Mouse (Mus musculus) cerebellum, adult 8-10 months (tissue): ENCODE results near the gene Zfp771.

Experiments
- DNase-seq: peaks from one replicate; pipeline ENCODE4 v3.0.0; 2022

Zfp771 gene

GRCm38 (mm10) chr7:127243870-127244657 lies at the start of gene Zfp771:
Zfp771 (plus strand) TSS chr7:127244274.
- peak; percentile 93 for DNase-seq

- no peak for DNase-seq
These were observed 49.4 kb upstream of the Zfp771 start for GRCm38 (mm10) chr7:127194633-127195029.

DNA sequence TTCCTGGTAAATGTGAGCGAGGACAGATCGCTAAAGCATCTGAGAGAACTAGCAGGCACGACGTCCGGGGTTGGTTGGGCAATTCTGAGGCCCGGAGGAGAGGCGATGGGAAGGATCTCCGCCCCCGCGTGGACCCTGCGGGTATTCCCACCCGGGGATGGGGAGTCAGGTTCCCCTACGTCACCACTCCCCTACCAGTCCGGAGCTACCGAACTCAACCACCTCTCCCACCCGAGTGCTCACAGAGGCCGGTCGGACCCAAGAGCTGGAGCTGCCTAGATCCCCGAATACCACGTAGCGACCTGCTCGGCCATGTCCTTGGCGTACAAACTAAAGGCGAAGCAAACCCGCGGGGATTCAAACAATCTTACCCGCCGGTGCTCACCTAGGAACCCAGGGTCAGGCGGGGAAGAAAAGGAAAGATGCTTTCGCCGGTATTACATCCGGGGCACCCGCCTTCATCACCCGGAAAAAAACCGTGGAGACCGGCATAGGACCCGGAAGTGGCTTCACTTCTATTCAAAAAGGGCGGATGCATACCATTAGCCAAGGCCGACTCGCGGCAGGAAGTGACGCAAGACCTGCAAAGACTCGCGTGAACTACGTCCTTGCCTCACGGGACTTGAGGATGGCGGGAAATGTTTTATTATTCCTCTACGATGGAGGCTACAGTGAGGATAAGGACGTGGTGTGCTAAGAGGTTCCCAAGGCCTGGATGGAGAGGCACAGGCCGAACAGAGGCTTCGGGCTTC lies 48.4 kb upstream of the Zfp771 start, which contains the start of gene Cd2bp2:
Cd2bp2 (minus strand) TSS at position 507 of the 752 bp plus-strand sequence.
- DNase-seq, result peak; percentile 94

DNA sequence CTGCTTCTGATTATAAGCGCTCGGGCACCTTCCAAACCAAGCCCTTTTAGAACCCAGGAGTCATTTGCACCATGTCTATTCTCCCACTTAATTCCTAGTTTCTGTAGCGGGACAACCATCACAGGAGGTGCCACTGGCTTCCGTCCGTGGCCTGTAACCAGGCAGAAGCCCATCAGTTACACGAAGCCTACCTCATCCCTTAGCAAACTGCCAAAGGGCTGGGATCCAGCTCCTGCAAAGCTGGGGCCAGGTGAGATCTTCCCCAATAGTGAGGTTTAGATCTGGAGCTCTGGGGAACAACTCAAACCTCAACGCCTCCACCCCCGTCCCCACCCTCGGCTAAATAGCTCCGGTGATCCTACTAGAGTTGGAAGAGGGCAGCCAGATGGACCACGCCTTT lies 47.6 kb upstream of the Zfp771 start:
- no peak for DNase-seq

- DNase-seq, result no peak
These were observed 37.5 kb upstream of the Zfp771 start for GRCm38 (mm10) chr7:127206606-127207005.

- peak; percentile 59 for DNase-seq
These were observed 36.4 kb upstream of the Zfp771 start for GRCm38 (mm10) chr7:127207374-127208294.

GRCm38 (mm10) chr7:127208295-127208552 lies 35.9 kb upstream of the Zfp771 start, which contains the start of gene Tbc1d10b:
Tbc1d10b (minus strand) TSS chr7:127208468.
- DNase-seq, result no peak

DNA sequence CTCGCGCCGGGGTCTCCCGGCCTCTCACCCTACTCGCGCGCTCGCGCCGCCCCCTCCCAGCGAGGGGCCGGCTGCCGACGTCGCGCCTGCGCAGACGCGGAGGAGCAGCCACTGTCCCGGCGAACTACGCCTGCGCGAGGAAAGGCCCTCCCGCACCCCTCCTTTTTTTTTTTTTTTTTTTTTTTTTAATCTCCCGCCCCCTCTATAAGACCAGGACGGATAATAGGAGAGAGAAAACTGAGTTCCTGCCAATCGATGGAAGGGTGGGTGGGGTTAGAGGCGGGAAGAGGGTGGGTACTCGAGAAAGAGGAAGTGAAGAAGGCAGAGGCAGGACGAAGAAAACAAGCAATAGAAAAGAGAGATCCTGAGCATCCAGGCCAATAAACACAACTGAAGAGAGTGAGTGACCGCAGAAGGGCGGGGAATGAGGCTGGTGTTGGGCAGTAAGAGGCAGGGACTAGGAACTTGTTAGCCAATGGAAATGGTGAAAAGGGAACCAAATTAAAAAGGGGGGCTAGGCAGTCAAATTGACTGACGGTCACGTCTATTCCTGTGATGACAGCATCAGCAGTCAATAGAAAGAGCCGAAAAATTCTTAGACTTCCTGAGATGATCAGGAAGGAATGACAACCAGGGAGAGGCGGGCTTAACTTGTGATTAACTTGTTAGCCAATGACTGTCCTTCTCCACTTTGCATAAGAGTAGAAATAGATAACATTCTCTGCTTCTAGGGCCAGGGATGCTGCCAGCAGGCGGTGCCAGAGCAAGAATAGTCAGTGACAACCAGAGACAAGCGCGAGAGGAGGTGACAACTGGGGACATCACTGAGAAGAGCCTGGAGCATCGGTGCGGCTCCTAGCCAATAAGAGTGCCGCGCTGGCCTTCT lies 35.3 kb upstream of the Zfp771 start, which contains the start of gene Mylpf:
Mylpf (plus strand) TSS at position 338 of the 886 bp plus-strand sequence.
- peak; percentile 88 for DNase-seq

DNA sequence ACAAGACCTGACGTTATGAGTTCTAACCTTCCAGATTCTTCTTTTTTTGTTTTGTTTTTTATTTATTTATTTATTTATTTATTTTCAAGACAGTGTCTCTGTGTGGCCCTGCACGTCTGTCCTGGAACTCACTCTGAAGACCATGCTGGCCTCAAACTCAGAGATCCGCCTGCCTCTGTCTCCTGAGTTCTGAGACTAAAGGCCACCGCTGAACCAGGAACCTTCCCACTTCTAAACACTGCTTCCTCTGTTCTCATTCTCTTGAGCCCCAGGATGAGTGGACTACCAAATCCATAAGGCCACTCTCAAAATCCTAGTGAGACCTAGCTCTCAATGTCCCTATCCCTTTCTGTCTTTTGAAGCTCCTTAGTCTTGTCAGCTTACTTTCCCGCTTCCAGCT lies 34.2 kb upstream of the Zfp771 start:
- no peak for DNase-seq

DNA sequence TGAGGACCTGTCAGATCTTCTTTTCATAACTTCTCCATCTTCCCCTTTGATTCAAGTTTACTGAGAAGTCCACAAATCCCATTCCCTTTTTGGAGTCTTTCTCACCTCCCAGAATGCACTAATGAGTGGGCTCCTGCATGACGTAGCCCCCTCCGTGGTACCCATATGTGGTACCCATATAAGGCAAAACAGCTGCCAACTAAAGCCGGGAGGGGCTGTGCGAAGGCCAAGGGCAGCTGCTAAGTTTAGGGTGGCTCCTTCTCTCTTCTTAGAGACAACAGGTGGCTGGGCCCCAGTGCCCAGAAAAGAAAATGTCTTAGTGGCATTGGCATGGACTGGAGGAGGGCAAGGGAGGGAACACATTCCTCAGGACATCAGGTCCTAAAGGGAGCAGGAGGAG lies 33.8 kb upstream of the Zfp771 start:
- DNase-seq, result no peak

DNA sequence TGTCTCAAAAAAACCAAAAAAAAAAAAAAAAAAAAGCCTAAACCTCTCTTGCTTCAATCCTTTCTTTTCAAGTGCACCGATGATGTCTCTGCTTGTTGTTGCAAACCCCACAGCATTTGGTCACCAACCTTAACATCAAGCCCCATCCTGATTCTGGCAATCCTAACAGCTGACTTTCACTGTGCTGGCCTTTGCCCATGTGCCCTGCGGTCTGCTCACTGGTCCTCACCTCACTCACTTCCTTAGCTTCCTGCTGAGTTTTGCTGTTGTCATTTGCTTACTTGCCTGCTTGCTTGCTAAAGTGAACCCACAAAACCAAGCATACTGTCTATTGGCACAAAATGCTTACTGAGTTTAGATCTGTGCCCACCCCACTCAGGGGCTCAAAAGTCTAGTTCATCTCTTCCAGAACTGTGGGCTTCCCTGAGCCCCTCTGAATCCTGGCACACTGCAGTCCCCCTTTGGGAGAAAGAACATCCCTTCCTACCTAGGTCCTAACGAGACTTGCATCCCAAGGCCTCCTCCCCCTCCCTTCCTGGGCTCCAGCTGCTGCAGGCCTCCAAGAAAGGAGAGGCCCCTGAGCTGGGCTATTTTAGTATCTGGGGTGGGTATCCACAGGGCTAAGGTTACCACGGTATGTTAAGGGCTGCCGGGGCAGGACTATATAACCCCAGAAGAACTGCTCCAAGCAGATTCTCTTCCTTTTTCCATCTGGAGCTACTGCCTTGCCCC lies 32.9 kb upstream of the Zfp771 start:
- no peak for DNase-seq

- no peak for DNase-seq
These were observed 31.4 kb upstream of the Zfp771 start for GRCm38 (mm10) chr7:127212432-127213250.

GRCm38 (mm10) chr7:127213485-127213884 lies 30.6 kb upstream of the Zfp771 start:
- DNase-seq, result no peak

DNA sequence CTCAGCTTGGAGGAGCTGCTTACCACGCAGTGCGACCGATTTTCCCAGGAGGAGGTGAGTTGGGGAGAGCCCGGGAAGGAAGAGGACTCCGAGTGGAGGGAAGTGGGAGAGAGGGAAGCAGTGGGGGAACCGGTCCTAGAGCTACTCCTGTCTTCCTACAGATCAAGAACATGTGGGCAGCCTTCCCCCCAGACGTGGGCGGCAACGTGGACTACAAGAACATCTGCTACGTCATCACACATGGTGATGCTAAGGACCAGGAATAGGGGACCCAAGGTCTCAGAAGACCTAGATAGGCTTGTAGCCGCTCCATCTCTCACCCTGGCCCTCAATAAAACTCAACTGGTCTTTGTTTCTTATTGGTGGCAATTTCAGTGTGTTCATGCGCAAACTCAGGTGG lies 30.1 kb upstream of the Zfp771 start:
- no peak for DNase-seq

DNA sequence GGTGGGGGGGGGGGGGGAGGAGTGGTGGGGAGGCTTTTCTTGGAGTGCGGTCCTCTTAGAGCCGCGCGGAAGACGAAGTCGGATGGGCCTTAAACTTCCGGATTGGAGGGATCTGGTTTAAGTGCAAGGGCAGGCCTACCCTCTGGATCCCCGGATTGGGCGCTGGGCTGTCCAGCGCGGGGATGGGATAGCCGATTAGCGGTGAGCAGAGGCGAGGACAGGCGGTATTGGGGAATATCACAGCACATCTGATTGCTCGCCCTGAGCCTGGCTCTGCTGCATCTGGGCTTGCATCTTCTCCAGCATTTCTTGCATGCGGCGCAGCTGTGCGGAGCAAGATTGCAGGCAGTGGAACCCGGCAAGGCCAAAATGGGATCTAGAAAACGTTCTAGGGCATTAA lies 29.6 kb upstream of the Zfp771 start:
- no peak for DNase-seq

- peak; percentile 69 for DNase-seq
These were observed 28.8 kb upstream of the Zfp771 start for GRCm38 (mm10) chr7:127214981-127215871.

DNA sequence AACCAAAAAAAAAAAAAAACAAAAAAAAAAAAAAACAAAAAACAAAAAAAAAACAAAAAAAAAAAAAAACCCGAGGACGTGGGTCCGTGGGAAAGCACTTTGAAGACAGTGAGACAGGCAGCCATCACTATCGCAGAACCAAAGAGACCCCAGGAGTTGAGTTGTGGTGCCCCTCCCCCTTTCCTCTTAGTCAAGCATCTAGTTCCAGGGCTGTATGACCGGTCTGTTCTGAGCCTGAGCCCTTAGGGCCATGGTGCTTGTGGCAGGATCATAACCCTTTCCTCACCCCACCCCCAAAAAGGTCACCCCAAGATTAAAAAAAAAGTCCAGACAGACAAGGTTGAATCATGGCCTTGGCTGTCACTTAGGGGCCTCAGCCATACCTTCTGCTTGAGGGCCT lies 27.8 kb upstream of the Zfp771 start:
- no peak for DNase-seq

DNA sequence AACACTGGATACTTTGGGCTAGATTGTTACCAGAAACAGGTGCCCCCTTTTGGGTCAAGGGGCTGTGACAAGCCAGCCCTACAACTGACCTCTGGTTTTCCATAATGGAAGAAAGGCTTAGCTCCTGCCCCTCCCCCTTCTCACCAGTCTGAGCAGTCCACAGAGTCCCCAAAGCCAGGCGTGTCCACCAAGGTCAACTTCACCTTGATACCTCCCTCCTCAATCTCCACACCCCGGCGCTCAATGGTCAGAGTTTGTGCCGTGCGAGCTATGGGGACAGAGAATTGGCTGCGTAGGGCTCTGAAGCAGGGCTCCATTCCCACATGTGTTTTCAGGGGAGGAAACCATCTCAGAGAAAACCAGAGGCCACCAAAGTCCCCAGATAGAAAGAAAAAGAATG lies 26.6 kb upstream of the Zfp771 start:
- DNase-seq, result no peak

DNA sequence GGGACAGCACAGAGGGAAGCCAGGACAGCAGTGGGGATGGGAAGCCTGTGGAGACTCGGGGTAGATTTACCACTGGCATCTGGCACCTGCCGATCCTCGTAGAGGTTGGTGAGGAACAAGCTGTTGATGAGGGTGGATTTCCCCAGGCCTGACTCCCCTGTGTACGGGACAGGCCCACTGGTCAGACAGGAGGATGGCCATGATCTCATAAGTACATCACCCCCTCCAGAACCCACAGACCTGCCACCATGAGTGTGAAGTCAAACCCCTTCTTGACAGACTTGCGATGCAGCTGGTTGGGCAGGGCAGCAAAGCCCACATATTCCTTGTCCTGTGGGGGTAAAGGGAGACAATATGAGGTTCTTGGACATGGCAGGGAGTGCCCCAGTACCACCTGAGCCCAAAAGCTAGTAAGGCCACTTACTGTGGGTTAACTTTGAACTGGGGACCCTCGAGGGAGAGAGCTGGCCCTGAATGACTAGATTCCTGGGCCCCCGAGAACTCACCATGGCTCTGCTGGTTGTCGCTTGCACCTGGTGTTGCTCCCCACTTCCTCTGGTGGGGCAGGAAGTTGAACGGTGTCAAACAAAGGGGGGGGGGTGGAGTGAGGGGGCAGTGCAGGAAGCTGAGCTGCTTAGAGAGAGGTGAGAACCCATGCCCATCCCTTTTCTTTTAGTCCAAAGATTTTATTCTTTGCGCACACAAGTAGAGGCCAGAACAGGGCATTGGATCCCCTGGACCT lies 26.0 kb upstream of the Zfp771 start:
- no peak for DNase-seq
